Mouse (Mus musculus) megakaryocyte, embryonic 14.5 days (primary cell): ENCODE data around the gene Thtpa.

Source experiments
- FLI1 ChIP-seq: IDR thresholded peaks from 2 replicates; pipeline ENCODE4 v1.6.1; 2012; ENCODE audit warnings: low read length, inconsistent platforms, mixed read lengths
- GATA1 ChIP-seq: IDR thresholded peaks from 3 replicates; pipeline ENCODE4 v1.6.1; 2012; ENCODE audit warnings: mixed read lengths, low read length, inconsistent platforms, borderline replicate concordance

DNA sequence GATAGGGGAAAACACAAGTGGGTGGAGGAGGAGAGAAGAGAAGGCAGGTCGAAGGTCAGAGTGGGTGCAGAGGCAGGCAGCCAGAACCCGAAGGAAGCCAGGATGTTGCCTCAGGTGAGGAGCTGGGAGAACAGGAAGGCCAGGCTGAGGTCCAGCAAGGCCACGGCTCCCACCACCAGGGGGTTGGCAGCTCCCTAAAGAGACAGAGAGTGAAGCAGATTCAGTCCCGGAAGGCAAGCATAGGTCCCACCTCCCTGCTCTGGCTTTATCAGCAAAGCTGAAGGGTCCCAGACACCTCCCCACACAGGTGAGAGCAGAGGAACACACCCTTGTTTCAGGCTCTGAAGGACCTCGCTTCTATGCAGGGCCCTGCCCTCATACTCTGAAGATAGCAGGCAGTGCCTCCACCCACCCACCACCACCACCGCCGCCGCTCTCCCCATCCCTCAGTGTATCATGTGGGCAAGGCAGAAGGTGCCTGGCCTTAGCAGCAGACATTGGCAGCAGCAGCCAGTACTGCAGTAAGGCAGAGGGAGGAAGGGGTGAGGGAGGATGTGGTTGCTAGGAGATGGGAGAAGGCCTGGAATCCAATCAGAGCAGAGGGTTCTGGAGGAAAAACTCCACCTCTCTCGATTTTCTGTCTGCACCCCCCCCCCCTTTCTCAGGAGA is 13.8 kb downstream of the Thtpa start:
- no peak for TF ChIP-seq GATA1
- no peak for TF ChIP-seq FLI1
